Mouse (Mus musculus): ENCODE data around the gene Bloc1s6. TPM values are rescaled to one million over a fixed set of nuclear protein-coding genes. Genes with fewer than 3 reads are reported as not detected.
A peak's percentile ranks its signal among the peaks of the same experiment; 100 is the strongest.

The Bloc1s6 gene
- total RNA-seq (2014; fragmentation: Nextera tagmentation) (23.9 and 32.5 TPM in 2 replicates), total RNA-seq (2017) (21.7 and 26.3 TPM in 2 replicates), polyA plus RNA-seq (2012) (15.3 and 19.5 TPM in 2 replicates)

DNA sequence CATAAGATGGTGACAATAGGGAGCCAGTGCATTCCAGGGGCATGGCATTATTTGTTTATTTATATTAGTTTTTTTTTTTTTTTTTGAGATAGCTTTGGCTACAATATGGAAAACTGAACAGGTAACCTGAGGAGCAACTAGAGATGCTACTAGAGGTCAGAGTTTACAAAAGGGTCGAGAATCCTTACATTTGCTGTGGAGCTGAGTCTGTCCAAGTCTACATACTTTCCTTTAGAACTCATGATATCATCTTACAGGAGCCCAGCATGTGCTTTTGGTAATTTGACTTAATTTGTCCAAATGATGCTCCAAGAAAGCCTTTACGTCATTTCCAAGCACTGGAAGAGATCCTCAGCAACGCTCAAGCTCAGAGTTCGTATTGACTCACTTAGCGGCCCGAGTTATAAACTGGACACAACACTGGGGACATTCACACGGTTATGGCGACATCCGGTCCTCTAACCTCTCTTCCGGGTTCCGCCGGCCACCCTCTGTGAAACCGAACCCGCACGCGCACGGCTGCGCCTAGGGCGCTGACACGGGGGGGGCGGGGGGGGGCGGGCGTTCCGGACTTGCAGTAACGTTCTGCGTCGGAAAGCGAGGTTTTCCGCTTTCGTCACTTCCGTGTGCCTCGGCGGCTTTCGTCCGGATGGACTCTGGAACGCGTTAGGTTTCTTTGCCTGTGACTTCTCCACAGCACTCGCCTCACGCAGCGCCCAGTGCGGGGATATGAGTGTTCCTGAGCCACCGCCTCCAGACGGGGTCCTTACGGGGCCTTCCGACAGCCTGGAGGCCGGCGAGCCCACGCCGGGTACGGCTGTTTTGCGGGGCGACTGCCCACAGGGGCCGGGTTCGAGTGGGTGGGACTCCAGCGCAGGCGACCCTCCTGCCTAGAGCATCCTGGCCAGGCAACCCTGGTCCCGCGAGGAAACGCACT, at the start of gene Bloc1s6:
Bloc1s6 (plus strand) TSS at position 610 of the 937 bp plus-strand sequence.
- DNase-seq (ENCODE audit: low spot score) = peak; percentile 80
- no peak for TF ChIP-seq TAL1 (conservative IDR thresholded peaks at IDR 0.05; ENCODE audit: low read depth, low read length)
- TF ChIP-seq CTCF (IDR thresholded peaks at IDR 0.05; ENCODE audit: low read depth, low read length) = no peak
- Histone ChIP-seq H3K9me3 (replicated peaks) (no peaks in the 10 kb centered on the region), H3K27me3 (ENCODE audit: insufficient read depth, low read length) (no peaks in the 10 kb centered on the region), H3K36me3 (replicated peaks) (peaks cover 18% of the 10 kb centered on the region), H3K4me3 (ENCODE audit: low read depth, low read length) (peak within 1 kb of the TSS; percentile 82), H3K4me1 (ENCODE audit: insufficient read depth, low read depth, low read length) (peaks cover 16% of the 10 kb centered on the region)
- peak; percentile 89 for ATAC-seq (ENCODE audit: extremely low read depth, insufficient number of reproducible peaks, low FRiP score, poor library complexity, severe bottlenecking)

DNA sequence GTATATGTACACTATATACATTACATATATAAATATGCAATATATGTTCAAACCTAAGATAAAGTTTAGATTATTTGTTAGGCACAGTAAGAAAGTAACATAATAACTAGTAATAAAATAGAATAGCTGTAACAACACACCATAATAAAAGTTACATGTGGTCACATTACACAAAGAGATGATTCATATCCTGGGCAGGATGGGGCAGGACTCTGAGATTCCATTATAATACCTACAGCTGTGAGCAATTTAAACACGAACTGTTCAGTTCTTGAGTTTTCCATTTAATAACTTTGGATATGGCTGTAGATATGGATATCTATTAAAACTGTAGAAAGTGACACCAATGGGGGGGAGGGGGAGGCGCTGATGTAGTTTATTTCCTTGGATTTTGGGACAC, 40.8 kb upstream of the Bloc1s6 start:
- H3K4me3 ChIP-seq (ENCODE audit: low read depth, low read length) = no peak overlapping the region
- H3K9me3 ChIP-seq (replicated peaks) = peaks cover 5% of the 10 kb centered on the region; the same call in 1 of the 2 replicates
- TF ChIP-seq TAL1 (conservative IDR thresholded peaks at IDR 0.05; ENCODE audit: low read depth, low read length) (no peak), GATA2 (IDR thresholded peaks at IDR 0.05; ENCODE audit: borderline replicate concordance, low read depth, low read length) (no peak), GATA1 (IDR thresholded peaks at IDR 0.05; ENCODE audit: borderline replicate concordance, low read length) (no peak), POLR2AphosphoS5 (IDR thresholded peaks at IDR 0.05; ENCODE audit: insufficient replicate concordance, low read depth, low read length) (no peak), CTCF (IDR thresholded peaks at IDR 0.05; ENCODE audit: low read depth, low read length) (no peak)
- no peaks in the 10 kb centered on the region for H3K27me3 ChIP-seq (ENCODE audit: insufficient read depth, low read length)
- no peaks in the 10 kb centered on the region for H3K36me3 ChIP-seq (replicated peaks)
- no peak for ATAC-seq (ENCODE audit: extremely low read depth, insufficient number of reproducible peaks, low FRiP score, poor library complexity, severe bottlenecking)
- no peaks in the 10 kb centered on the region for H3K4me1 ChIP-seq (ENCODE audit: insufficient read depth, low read depth, low read length)
- no peak for DNase-seq (ENCODE audit: low spot score)

DNA sequence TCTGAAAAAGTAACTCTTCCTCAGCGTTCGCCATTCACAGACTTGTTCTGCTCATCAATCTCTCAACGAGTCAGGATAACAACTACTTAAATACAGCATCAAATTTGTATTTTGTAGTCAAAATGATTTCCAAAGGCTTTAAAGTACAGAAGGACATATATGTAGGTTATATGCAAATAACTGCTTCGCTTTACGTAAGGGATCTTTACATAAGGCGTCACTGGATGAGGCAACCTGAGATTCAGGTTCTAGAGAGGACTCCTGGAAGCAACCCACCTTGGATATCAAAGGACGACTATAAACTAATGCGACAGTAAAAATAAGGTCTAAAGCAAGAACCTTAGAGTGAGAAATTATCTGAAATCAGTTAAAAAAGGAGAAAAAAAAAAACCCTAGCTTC, 37.3 kb upstream of the Bloc1s6 start:
- H3K27me3 ChIP-seq (ENCODE audit: insufficient read depth, low read length) = no peaks in the 10 kb centered on the region
- H3K4me1 ChIP-seq (ENCODE audit: insufficient read depth, low read depth, low read length) = no peaks in the 10 kb centered on the region
- no peak overlapping the region for H3K4me3 ChIP-seq (ENCODE audit: low read depth, low read length)
- DNase-seq (ENCODE audit: low spot score) (no peak), ATAC-seq (ENCODE audit: extremely low read depth, insufficient number of reproducible peaks, low FRiP score, poor library complexity, severe bottlenecking) (no peak)
- no peak for TF ChIP-seq CTCF (IDR thresholded peaks at IDR 0.05; ENCODE audit: low read depth, low read length)
- TF ChIP-seq POLR2AphosphoS5 (IDR thresholded peaks at IDR 0.05; ENCODE audit: insufficient replicate concordance, low read depth, low read length) = no peak
- TF ChIP-seq TAL1 (conservative IDR thresholded peaks at IDR 0.05; ENCODE audit: low read depth, low read length) = no peak
- no peak for TF ChIP-seq GATA2 (IDR thresholded peaks at IDR 0.05; ENCODE audit: borderline replicate concordance, low read depth, low read length)
- no peak for TF ChIP-seq GATA1 (IDR thresholded peaks at IDR 0.05; ENCODE audit: borderline replicate concordance, low read length)
- H3K36me3 ChIP-seq (replicated peaks) = no peaks in the 10 kb centered on the region
- peaks cover 5% of the 10 kb centered on the region; the same call in 1 of the 2 replicates for H3K9me3 ChIP-seq (replicated peaks)

DNA sequence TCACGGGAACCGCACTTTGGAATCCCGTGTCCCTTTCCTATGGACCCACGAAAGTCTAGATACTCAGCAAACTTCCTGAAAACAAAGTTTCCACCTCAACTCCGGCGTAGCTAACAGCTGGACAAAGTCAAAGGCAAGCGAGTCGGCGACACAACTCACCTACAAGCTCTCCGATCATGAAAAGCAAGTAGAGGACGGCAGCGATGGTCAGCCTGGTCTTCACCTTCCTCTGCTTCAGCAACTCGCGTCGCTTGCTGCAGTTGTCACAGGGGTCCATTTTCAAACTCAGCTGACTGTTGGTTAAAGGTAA, 36.5 kb upstream of the Bloc1s6 start:
- no peak for ATAC-seq (ENCODE audit: extremely low read depth, insufficient number of reproducible peaks, low FRiP score, poor library complexity, severe bottlenecking)
- no peaks in the 10 kb centered on the region for H3K36me3 ChIP-seq (replicated peaks)
- DNase-seq (ENCODE audit: low spot score) = no peak
- H3K4me3 ChIP-seq (ENCODE audit: low read depth, low read length) = no peak overlapping the region
- peaks cover 5% of the 10 kb centered on the region; the same call in 1 of the 2 replicates for H3K9me3 ChIP-seq (replicated peaks)
- TF ChIP-seq CTCF (IDR thresholded peaks at IDR 0.05; ENCODE audit: low read depth, low read length) (no peak), POLR2AphosphoS5 (IDR thresholded peaks at IDR 0.05; ENCODE audit: insufficient replicate concordance, low read depth, low read length) (no peak), TAL1 (conservative IDR thresholded peaks at IDR 0.05; ENCODE audit: low read depth, low read length) (no peak), GATA1 (IDR thresholded peaks at IDR 0.05; ENCODE audit: borderline replicate concordance, low read length) (no peak), GATA2 (IDR thresholded peaks at IDR 0.05; ENCODE audit: borderline replicate concordance, low read depth, low read length) (no peak)
- H3K27me3 ChIP-seq (ENCODE audit: insufficient read depth, low read length) = no peaks in the 10 kb centered on the region
- H3K4me1 ChIP-seq (ENCODE audit: insufficient read depth, low read depth, low read length) = no peaks in the 10 kb centered on the region

DNA sequence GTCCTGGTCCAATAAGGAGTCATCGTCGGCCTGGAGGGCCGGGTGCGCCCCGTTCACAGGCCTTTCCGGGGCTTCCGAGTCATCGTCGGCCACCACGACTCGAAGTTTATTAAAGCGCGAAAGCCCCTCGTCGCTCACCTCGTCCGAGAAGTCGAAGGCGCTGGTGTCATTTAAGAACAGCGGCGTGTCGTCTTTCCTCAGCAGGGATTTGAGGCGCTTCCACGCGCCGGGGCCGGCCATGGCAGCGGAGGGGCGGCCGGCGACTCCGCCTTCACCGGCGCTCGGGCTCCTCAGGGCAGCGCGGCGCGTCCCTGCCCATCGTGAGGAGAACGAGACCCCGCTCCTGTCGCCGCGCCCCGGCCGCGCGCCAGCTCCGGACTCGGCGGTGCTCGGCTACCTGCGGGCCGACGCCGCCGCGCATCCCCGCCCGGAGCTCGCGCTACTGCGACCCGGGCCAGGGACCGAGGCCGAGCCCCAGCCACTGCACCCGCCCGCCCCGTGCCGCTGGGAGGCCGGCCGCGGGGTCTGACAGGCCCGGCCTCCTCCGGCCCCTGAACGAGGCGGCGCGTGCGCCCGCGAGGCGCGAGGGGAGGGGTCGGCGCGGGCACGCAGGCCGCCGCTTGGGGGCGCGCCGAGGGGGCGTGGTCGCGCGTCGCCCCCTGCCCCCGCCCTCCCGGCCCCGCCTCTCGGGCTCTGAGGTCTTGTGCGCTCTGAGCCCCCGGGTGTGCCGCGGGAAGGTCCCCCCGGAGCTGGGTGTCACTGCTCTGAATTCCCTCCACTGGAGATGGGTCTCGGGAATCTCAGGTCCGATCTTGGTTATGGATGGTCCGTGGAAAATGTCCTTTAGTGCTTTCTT, 35.9 kb upstream of the Bloc1s6 start, which contains the start of gene Slc30a4:
Slc30a4 (minus strand) TSS at position 483 of the 856 bp plus-strand sequence.
- H3K27me3 ChIP-seq (ENCODE audit: insufficient read depth, low read length) = no peaks in the 10 kb centered on the region
- no peak for TF ChIP-seq GATA1 (IDR thresholded peaks at IDR 0.05; ENCODE audit: borderline replicate concordance, low read length)
- no peak for TF ChIP-seq GATA2 (IDR thresholded peaks at IDR 0.05; ENCODE audit: borderline replicate concordance, low read depth, low read length)
- no peak for TF ChIP-seq POLR2AphosphoS5 (IDR thresholded peaks at IDR 0.05; ENCODE audit: insufficient replicate concordance, low read depth, low read length)
- TF ChIP-seq CTCF (IDR thresholded peaks at IDR 0.05; ENCODE audit: low read depth, low read length) = no peak
- TF ChIP-seq TAL1 (conservative IDR thresholded peaks at IDR 0.05; ENCODE audit: low read depth, low read length) = no peak
- no peaks in the 10 kb centered on the region for H3K36me3 ChIP-seq (replicated peaks)
- no peaks in the 10 kb centered on the region for H3K4me1 ChIP-seq (ENCODE audit: insufficient read depth, low read depth, low read length)
- DNase-seq (ENCODE audit: low spot score) = no peak
- peaks cover 5% of the 10 kb centered on the region; the same call in 1 of the 2 replicates for H3K9me3 ChIP-seq (replicated peaks)
- H3K4me3 ChIP-seq (ENCODE audit: low read depth, low read length) = no peak within 1 kb of the TSS
- ATAC-seq (ENCODE audit: extremely low read depth, insufficient number of reproducible peaks, low FRiP score, poor library complexity, severe bottlenecking) = no peak

DNA sequence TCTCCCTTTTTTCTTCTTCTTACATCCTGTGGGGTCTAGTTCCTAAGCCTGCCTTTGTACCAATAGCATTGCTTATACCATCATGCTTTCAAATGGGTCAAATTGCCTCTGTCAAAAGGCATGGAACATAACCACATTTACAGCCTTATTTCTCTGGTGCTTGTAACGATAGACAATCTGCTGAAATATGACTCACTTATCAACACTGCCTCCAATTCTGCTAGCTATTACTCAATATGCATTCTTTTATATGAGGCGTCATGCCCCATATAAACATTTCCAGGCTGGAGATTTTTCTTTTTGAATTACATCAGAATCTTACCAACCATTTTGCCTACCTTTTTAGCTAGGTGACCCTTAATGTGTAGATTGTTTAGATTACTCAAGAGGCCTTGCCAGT, 33.7 kb upstream of the Bloc1s6 start:
- H3K27me3 ChIP-seq (ENCODE audit: insufficient read depth, low read length) = no peaks in the 10 kb centered on the region
- no peak for ATAC-seq (ENCODE audit: extremely low read depth, insufficient number of reproducible peaks, low FRiP score, poor library complexity, severe bottlenecking)
- H3K4me3 ChIP-seq (ENCODE audit: low read depth, low read length) = no peak overlapping the region
- no peaks in the 10 kb centered on the region for H3K36me3 ChIP-seq (replicated peaks)
- no peaks in the 10 kb centered on the region for H3K4me1 ChIP-seq (ENCODE audit: insufficient read depth, low read depth, low read length)
- TF ChIP-seq POLR2AphosphoS5 (IDR thresholded peaks at IDR 0.05; ENCODE audit: insufficient replicate concordance, low read depth, low read length) (no peak), CTCF (IDR thresholded peaks at IDR 0.05; ENCODE audit: low read depth, low read length) (no peak), GATA2 (IDR thresholded peaks at IDR 0.05; ENCODE audit: borderline replicate concordance, low read depth, low read length) (no peak), GATA1 (IDR thresholded peaks at IDR 0.05; ENCODE audit: borderline replicate concordance, low read length) (no peak), TAL1 (conservative IDR thresholded peaks at IDR 0.05; ENCODE audit: low read depth, low read length) (no peak)
- H3K9me3 ChIP-seq (replicated peaks) = peaks cover 5% of the 10 kb centered on the region; the same call in 1 of the 2 replicates
- no peak for DNase-seq (ENCODE audit: low spot score)

Measured in G1E (cell line).